Mouse (Mus musculus) limb, embryonic 13.5 days (tissue): Measurements from ENCODE around the gene Rgcc. TPM values are rescaled to one million over a fixed set of nuclear protein-coding genes. Genes with fewer than 3 reads are reported as not detected.

ENCODE experiments used
- ATAC-seq: fragments of 200-750 bp; cut with Nextera tagmentation; 2 replicates; pipeline ENCODE4 v1.8.0; 2017; ENCODE audit warnings: low read depth, moderate number of reproducible peaks, moderate TSS enrichment; ENCODE audit not compliant: low FRiP score
- H3K27ac ChIP-seq: fragments of 300-500 bp; sonication (generic); 2 replicates; pipeline ENCODE4 v1.5.1; 2015; ENCODE audit warnings: inconsistent platforms, mild to moderate bottlenecking, moderate library complexity
- H3K27me3 ChIP-seq: fragments of 300-500 bp; sonication (generic); 2 replicates; pipeline ENCODE4 v1.6.1; 2015; ENCODE audit warnings: mild to moderate bottlenecking, inconsistent platforms
- H3K36me3 ChIP-seq: fragments of 300-500 bp; sonication (generic); 2 replicates; pipeline ENCODE4 v1.6.1; 2015; ENCODE audit warnings: inconsistent platforms, mild to moderate bottlenecking, moderate library complexity
- H3K4me1 ChIP-seq: fragments of 300-500 bp; sonication (generic); 2 replicates; pipeline ENCODE4 v1.6.1; 2015; ENCODE audit warnings: inconsistent platforms
- H3K4me2 ChIP-seq: fragments of 300-500 bp; sonication (generic); replicated peaks from 2 replicates; pipeline ENCODE4 v1.6.1; 2015; ENCODE audit warnings: inconsistent platforms, mild to moderate bottlenecking, moderate library complexity
- H3K4me3 ChIP-seq: fragments of 300-500 bp; sonication (generic); 2 replicates; pipeline ENCODE4 v1.5.1; 2015; ENCODE audit warnings: moderate library complexity, mild to moderate bottlenecking, inconsistent platforms
- H3K9ac ChIP-seq: fragments of 300-500 bp; sonication (generic); 2 replicates; pipeline ENCODE4 v1.6.1; 2015; ENCODE audit warnings: mild to moderate bottlenecking, inconsistent platforms
- H3K9me3 ChIP-seq: fragments of 300-500 bp; sonication (generic); 2 replicates; pipeline ENCODE4 v1.6.1; 2016; ENCODE audit warnings: inconsistent platforms
- WGBS: fragments of 180-500 bp; shearing (Covaris S2); methylation state at CpG from one replicate; pipeline ENCODE4 v1.1.7; 2015; 5-methylcytosine and 5-hydroxymethylcytosine counted together
- polyA plus RNA-seq: library from polyadenylated mRNA; unstranded; fragments of >200 nt; fragmentation: Nextera tagmentation; extraction: Ambion mirVana; gene quantifications from 2 replicates; pipeline ENCODE4 v1.2.1, GENCODE M21; 2015

Rgcc gene
- polyA plus RNA-seq, 1 experiment from 2014 or later: 58.6 TPM

GRCm38 (mm10) chr14:79272991-79273390 is 28.5 kb downstream of the Rgcc start:
- 78% methylated on average over 9 of the region's 9 CpGs for WGBS
- H3K9me3 ChIP-seq: peaks cover 3% of the 10 kb centered on the region; the same call in 1 of the 2 replicates
- no peak overlapping the region for H3K4me2 ChIP-seq
- ATAC-seq: no peak
- no peak overlapping the region for H3K9ac ChIP-seq
- no peak overlapping the region for H3K27ac ChIP-seq
- H3K4me1 ChIP-seq: peaks cover 10% of the 10 kb centered on the region; the same call in 1 of the 2 replicates
- H3K27me3 ChIP-seq: no peaks in the 10 kb centered on the region
- H3K36me3 ChIP-seq: no peaks in the 10 kb centered on the region
- no peak overlapping the region for H3K4me3 ChIP-seq

DNA sequence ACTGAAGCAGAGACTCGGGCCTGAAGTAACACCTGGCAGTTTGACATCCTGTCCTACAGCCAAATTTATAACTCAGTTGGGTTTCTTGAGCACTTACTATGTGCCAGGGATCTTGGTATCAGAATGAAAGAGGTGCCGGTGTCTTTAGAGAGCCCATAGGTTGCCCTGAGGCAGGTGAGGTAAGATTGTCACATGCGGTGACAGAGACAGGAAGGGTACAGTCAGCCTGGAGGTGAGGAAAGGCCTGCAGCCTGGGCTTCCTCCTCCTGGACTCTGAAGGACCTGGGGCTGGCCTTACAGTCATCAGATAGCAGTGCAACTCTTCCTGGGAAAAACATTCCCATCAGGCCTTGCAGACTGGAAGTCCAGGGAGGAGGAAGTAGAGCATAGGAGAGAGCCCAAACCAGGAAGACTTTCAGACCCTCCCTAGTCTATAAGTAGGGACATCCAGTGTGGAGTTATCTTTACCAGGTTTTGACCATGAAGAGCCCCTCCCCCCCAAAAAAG is 29.2 kb downstream of the Rgcc start:
- no peak for ATAC-seq
- Histone ChIP-seq H3K27me3 (no peaks in the 10 kb centered on the region), H3K27ac (no peak overlapping the region), H3K4me1 (peaks cover 10% of the 10 kb centered on the region; the same call in 1 of the 2 replicates), H3K4me2 (no peak overlapping the region), H3K4me3 (no peak overlapping the region), H3K9ac (no peak overlapping the region), H3K9me3 (peaks cover 3% of the 10 kb centered on the region; the same call in 1 of the 2 replicates), H3K36me3 (no peaks in the 10 kb centered on the region)
- 87% methylated on average over 3 of the region's 3 CpGs for WGBS

DNA sequence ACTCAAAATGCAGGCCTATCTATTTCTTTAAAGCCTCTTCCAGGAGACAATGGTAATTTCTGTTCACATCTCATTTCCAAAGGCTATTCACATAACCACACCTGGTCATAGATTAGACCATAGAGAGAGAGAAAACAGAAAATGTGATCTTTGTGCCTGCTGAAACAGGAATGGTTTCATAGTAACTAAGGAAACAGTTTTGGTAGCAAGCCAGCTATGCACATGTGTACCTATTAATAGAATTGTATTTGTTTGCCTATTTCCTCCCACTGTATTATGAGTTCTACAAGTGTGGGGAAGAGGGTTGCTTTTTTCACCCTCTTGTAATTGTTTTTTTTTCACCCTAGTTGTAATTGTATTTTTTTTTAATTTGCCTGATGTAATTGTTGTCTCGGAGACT is 31.9 kb downstream of the Rgcc start:
- WGBS: 68% methylated on average over 1 of the region's 1 CpGs
- H3K27me3 ChIP-seq: no peaks in the 10 kb centered on the region
- H3K9ac ChIP-seq: no peak overlapping the region
- no peaks in the 10 kb centered on the region for H3K36me3 ChIP-seq
- no peak for ATAC-seq
- no peak overlapping the region for H3K4me3 ChIP-seq
- peaks cover 10% of the 10 kb centered on the region; the same call in 1 of the 2 replicates for H3K4me1 ChIP-seq
- H3K9me3 ChIP-seq: peaks cover 3% of the 10 kb centered on the region; the same call in 1 of the 2 replicates
- no peak overlapping the region for H3K27ac ChIP-seq
- H3K4me2 ChIP-seq: no peak overlapping the region

- Histone ChIP-seq H3K4me1 (peaks cover 4% of the 10 kb centered on the region; the same call in 1 of the 2 replicates), H3K9me3 (peaks cover 3% of the 10 kb centered on the region; the same call in 1 of the 2 replicates), H3K27me3 (no peaks in the 10 kb centered on the region), H3K4me3 (no peak overlapping the region), H3K9ac (no peak overlapping the region), H3K36me3 (no peaks in the 10 kb centered on the region), H3K27ac (no peak overlapping the region), H3K4me2 (no peak overlapping the region)
- 76% methylated on average over 10 of the region's 10 CpGs for WGBS
- ATAC-seq: no peak
These were observed 33.6 kb downstream of the Rgcc start for GRCm38 (mm10) chr14:79267878-79268277.

DNA sequence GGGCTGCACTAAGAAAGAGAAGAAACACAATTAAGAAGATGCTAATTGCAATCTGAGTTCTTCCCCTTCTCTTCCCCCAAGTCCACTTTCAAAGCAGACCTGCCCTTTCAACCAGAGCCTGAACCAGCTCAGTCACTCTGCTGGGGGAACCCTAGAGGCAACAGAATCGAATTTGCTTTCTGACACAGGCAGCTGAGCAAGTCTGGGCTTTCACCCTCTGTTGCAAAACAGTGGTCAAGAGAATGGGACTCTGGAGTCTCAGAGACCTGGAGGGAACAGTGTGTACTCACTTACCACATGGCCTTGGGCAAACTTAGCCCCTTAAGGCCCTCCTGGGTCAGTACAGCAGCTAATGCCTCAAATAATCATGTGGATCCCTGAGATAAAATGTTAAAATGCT is 34.1 kb downstream of the Rgcc start:
- no peak overlapping the region for H3K4me3 ChIP-seq
- 52% methylated on average over 1 of the region's 1 CpGs for WGBS
- H3K9me3 ChIP-seq: peaks cover 3% of the 10 kb centered on the region; the same call in 1 of the 2 replicates
- no peak overlapping the region for H3K4me2 ChIP-seq
- H3K4me1 ChIP-seq: 0 out of 2 replicates have a peak, but pooled peaks cover 2% of the 10 kb centered on the region
- no peaks in the 10 kb centered on the region for H3K36me3 ChIP-seq
- H3K27ac ChIP-seq: no peak overlapping the region
- ATAC-seq: no peak
- H3K9ac ChIP-seq: no peak overlapping the region
- no peaks in the 10 kb centered on the region for H3K27me3 ChIP-seq

GRCm38 (mm10) chr14:79266408-79266807 is 35.0 kb downstream of the Rgcc start:
- H3K4me2 ChIP-seq: no peak overlapping the region
- no peaks in the 10 kb centered on the region for H3K4me1 ChIP-seq
- no peak for ATAC-seq
- H3K27ac ChIP-seq: no peak overlapping the region
- H3K9ac ChIP-seq: no peak overlapping the region
- no peak overlapping the region for H3K4me3 ChIP-seq
- H3K9me3 ChIP-seq: no peaks in the 10 kb centered on the region
- no peaks in the 10 kb centered on the region for H3K36me3 ChIP-seq
- no peaks in the 10 kb centered on the region for H3K27me3 ChIP-seq

GRCm38 (mm10) chr14:79265738-79266137 is 35.7 kb downstream of the Rgcc start:
- H3K4me1 ChIP-seq: no peaks in the 10 kb centered on the region
- H3K27ac ChIP-seq: no peak overlapping the region
- no peak overlapping the region for H3K4me2 ChIP-seq
- WGBS: 84% methylated on average over 6 of the region's 6 CpGs
- H3K9me3 ChIP-seq: no peaks in the 10 kb centered on the region
- no peaks in the 10 kb centered on the region for H3K36me3 ChIP-seq
- no peaks in the 10 kb centered on the region for H3K27me3 ChIP-seq
- H3K4me3 ChIP-seq: no peak overlapping the region
- no peak for ATAC-seq
- H3K9ac ChIP-seq: no peak overlapping the region

DNA sequence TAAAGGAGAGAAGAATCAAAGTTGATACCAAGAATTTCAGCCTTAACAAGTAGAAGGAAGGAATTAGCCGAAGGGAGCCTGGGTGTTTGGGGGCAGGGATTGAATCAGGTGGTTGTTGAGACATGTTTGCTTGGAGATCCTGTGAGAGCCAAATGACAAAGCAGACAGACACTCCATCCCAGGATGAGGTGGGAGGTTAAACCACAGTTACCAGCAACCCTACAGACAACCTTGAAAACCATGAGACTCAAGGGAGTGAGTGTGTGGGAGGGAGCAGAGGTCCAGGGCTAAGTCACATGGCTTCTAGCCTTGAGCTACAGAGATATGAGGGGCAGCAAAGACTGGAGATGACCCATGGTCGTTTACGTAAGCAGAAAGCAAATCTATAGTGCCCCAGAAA is 38.1 kb downstream of the Rgcc start:
- H3K9me3 ChIP-seq: no peaks in the 10 kb centered on the region
- H3K9ac ChIP-seq: no peak overlapping the region
- ATAC-seq: no peak
- H3K4me3 ChIP-seq: no peak overlapping the region
- no peaks in the 10 kb centered on the region for H3K27me3 ChIP-seq
- 81% methylated on average over 3 of the region's 3 CpGs for WGBS
- no peak overlapping the region for H3K4me2 ChIP-seq
- H3K4me1 ChIP-seq: no peaks in the 10 kb centered on the region
- H3K36me3 ChIP-seq: no peaks in the 10 kb centered on the region
- no peak overlapping the region for H3K27ac ChIP-seq

GRCm38 (mm10) chr14:79262677-79263076 is 38.8 kb downstream of the Rgcc start:
- Histone ChIP-seq H3K4me2 (no peak overlapping the region), H3K9ac (no peak overlapping the region), H3K27me3 (no peaks in the 10 kb centered on the region), H3K9me3 (no peaks in the 10 kb centered on the region), H3K36me3 (no peaks in the 10 kb centered on the region), H3K4me1 (no peaks in the 10 kb centered on the region), H3K27ac (no peak overlapping the region), H3K4me3 (no peak overlapping the region)
- ATAC-seq: no peak
- WGBS: 86% methylated on average over 4 of the region's 4 CpGs

GRCm38 (mm10) chr14:79259062-79259779 is 42.2 kb downstream of the Rgcc start:
- no peak for ATAC-seq
- 65% methylated on average over 10 of the region's 10 CpGs for WGBS

GRCm38 (mm10) chr14:79256656-79257055 is 44.8 kb downstream of the Rgcc start:
- no peaks in the 10 kb centered on the region for H3K36me3 ChIP-seq
- H3K9ac ChIP-seq: no peak overlapping the region
- no peaks in the 10 kb centered on the region for H3K9me3 ChIP-seq
- H3K27me3 ChIP-seq: no peaks in the 10 kb centered on the region
- ATAC-seq: no peak
- no peaks in the 10 kb centered on the region for H3K4me1 ChIP-seq
- no peak overlapping the region for H3K4me3 ChIP-seq
- H3K4me2 ChIP-seq: no peak overlapping the region
- WGBS: 92% methylated on average over 5 of the region's 5 CpGs
- no peak overlapping the region for H3K27ac ChIP-seq

More at GRCm38 (mm10) chr14:79259062-79259779, 42.2 kb downstream of the Rgcc start:
- H3K27me3 ChIP-seq: no peaks in the 10 kb centered on the region
- no peak overlapping the region for H3K27ac ChIP-seq
- no peaks in the 10 kb centered on the region for H3K4me1 ChIP-seq
- H3K4me3 ChIP-seq: no peak overlapping the region
- no peaks in the 10 kb centered on the region for H3K36me3 ChIP-seq
- H3K9me3 ChIP-seq: no peaks in the 10 kb centered on the region
- no peak overlapping the region for H3K9ac ChIP-seq
- no peak overlapping the region for H3K4me2 ChIP-seq

- WGBS: 92% methylated on average over 2 of the region's 2 CpGs
- no peak overlapping the region for H3K27ac ChIP-seq
These were observed 45.7 kb downstream of the Rgcc start for GRCm38 (mm10) chr14:79255786-79256185.

More at GRCm38 (mm10) chr14:79255786-79256185, 45.7 kb downstream of the Rgcc start:
- no peak overlapping the region for H3K9ac ChIP-seq
- H3K36me3 ChIP-seq: no peaks in the 10 kb centered on the region
- no peaks in the 10 kb centered on the region for H3K4me1 ChIP-seq
- H3K4me2 ChIP-seq: no peak overlapping the region
- no peaks in the 10 kb centered on the region for H3K9me3 ChIP-seq
- H3K27me3 ChIP-seq: no peaks in the 10 kb centered on the region
- no peak overlapping the region for H3K4me3 ChIP-seq
- ATAC-seq: no peak
